Mouse (Mus musculus) yolk sac, embryonic 10.5 days (tissue): Measurements from ENCODE around the gene Lgals3bp.
A peak's percentile ranks its signal among the peaks of the same experiment; 100 is the strongest.

Experiments used
- DNase-seq: peaks from one replicate; pipeline ENCODE4 v3.0.0-alpha.2; 2017; ENCODE audit warnings: low spot score

The Lgals3bp gene

GRCm38 (mm10) chr11:118401760-118402280 is at the start of gene Lgals3bp:
Gene Lgals3bp, minus strand, starts transcription at chr11:118402092.
- DNase-seq, result peak; percentile 48

- no peak for DNase-seq
Measured at GRCm38 (mm10) chr11:118451211-118451610, 49.3 kb upstream of the Lgals3bp start.

DNA sequence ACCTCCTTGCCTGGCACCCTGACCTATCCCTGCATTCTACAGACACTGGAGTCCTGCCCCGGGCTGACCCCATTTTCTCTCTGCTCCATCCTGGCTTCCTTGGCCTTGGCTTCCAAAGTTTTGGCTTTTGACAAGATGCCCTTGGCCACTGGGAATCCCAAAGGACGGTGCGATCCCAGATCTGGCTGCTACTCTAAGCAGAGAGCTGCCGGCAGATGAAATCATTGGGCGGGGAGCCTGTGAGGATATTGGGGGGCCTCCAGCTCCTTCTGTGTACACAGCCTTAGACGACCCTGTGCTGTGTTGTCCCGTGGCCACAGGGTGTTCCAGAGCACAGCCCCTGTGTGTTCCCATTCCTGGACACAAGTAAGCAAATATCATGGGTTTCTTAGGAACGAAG is 46.5 kb upstream of the Lgals3bp start:
- DNase-seq, result no peak

GRCm38 (mm10) chr11:118447346-118447745 is 45.5 kb upstream of the Lgals3bp start:
- no peak for DNase-seq

GRCm38 (mm10) chr11:118445843-118446242 is 44.0 kb upstream of the Lgals3bp start:
- no peak for DNase-seq

GRCm38 (mm10) chr11:118443201-118443970 is 41.5 kb upstream of the Lgals3bp start:
- no peak for DNase-seq

- no peak for DNase-seq
Measured at GRCm38 (mm10) chr11:118442691-118443090, 40.8 kb upstream of the Lgals3bp start.

DNA sequence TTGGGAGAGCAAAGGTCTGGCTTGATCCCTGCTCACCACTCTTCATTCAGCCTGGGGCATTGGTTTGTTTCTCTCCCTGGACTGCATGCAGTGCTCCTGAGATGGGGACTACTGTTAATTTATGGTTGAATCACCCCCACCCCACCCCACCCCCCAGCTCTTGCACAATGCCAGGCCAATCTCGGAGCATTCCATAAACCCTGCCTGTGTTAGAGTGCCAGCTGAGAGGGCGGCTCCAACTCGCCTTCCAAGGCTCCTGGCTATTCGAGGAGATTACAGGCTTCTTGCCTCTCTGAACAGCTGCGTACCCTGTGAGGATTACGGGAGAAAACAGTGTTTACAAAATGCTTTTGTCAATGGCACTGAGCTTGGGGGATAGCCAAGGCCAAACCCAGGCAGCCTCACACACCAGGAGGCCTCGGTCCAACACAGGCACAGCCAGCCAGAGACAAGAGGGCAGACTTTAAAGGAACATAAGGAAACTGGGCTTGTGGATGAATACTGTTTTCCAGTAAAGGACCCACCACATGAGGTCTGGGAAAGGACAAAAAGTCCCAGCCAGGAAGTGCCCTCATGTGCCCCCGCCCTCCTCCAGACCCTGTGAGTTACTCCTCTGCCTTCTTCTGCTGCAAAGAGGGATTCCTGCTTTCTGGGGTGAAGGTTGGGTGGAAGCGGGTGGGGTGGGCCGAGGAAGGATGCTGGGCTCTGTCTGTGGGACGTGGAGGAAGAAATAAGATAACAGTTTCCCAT is 36.9 kb upstream of the Lgals3bp start:
- no peak for DNase-seq

GRCm38 (mm10) chr11:118436471-118436935 is 34.6 kb upstream of the Lgals3bp start:
- no peak for DNase-seq

- no peak for DNase-seq
Measured at GRCm38 (mm10) chr11:118434093-118434492, 32.2 kb upstream of the Lgals3bp start.

DNA sequence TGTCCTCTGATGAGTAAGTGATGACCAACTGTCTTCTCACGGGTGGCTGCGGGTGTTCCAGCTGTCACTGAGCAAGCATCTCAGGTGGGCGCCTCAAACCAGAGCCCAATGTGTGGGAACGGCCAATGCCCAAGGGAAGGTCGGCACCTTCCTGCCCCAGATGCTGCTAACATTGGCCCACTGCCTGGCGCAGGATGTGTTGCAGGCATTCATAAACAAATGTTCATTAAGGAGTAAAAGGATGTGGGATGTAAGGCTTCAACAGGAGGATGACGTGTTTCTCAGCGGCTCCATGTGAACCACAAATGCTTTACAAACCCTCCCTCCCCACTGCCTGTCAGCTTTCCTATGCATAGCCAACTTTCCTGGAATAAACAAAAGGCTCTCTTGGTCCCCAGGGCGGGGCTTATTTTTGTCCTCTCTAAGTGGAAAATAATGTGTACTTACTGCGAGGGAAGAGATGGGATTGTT is 31.5 kb upstream of the Lgals3bp start:
- no peak for DNase-seq

DNA sequence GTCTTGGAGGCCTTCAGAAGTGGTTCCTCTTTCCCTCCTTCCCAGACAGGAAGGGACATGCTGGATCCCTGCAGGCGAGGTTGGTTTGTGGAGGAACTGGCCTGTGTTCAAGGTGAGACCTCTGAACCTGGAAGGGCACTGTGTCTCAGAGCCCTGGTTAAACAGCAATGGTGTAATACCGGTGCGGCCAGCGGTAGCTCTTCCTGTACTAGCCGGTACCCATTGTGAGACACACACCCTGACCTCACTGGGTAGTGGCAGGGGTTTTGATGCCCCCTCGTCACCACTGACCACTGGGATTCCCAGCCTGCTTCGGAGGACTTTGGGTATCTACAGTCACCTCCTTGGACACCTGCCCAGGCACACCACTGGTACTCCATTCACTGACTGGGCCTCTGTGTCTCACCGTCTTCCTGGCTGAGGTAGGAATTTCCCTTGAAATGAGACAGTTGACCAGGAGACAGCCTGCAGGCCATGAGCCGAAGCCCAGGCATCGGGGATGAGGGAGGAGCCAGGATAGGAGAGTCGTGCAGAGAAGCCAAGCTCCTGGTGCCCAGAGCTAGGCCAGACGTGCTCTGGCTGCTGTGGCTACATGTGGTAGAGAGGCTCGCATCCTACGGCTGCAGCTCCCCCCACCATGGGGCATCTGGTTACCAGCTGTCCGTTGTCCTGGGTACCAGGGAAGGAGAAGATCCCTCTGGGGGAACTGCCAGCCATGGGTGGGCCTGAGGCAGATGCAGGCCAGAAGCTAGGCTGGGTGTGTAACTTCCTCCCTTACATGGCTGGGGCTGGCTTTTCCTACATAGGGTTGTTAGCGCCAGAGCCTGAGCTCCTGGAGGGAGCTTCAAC is 29.4 kb upstream of the Lgals3bp start:
- DNase-seq, result no peak

GRCm38 (mm10) chr11:118430291-118430885 is 28.5 kb upstream of the Lgals3bp start:
- no peak for DNase-seq

- DNase-seq, result no peak
Measured at GRCm38 (mm10) chr11:118428944-118429709, 27.2 kb upstream of the Lgals3bp start.

DNA sequence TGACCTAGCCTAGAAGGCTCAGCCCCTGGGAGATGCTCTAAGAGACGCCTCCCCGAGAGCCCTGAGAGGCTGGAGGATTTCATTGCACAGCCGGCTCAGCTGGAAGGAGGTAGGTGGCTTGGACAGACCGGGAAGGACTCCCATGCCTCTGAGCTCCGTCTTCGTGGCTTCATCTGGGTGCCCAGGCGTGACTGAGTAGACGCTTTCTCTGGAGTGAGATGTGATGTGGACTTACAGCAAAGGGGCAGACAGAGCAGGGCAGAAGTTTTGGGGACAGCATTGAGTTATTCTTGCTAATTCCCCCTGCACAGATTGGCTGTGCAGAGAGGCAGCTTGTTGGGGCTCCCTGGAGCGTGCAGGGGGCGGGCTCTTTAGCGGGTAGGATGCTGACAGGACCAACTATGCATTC is 26.6 kb upstream of the Lgals3bp start:
- DNase-seq, result no peak

- DNase-seq, result no peak
Measured at GRCm38 (mm10) chr11:118427986-118428385, 26.1 kb upstream of the Lgals3bp start, which contains the start of gene C1qtnf1. Gene C1qtnf1, plus strand, starts transcription at chr11:118428203.

DNA sequence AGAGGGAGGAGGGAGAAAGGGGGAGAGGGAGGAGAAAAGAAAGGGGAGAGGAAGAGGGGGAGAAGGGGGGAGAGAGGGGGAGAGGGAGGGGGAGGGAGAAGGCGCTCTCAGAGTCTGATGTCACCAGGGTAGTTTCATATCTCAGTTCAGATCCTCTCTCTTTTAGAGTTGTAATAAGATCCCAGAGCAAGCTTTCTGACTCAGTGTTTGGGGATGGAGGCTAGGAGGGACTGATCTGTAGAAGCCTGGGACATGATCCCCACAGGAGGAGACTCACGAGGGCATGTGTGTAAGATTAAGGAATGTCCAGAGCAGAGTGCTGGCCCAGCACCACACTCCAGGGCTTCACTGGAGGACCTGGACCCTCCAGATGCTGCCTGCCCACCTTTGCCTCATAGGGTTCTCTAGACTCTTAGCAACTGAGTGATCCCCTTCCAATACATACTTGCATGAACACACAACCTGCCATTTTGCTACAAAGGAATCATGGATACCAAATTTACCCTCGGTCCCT is 25.4 kb upstream of the Lgals3bp start:
- DNase-seq, result no peak

DNA sequence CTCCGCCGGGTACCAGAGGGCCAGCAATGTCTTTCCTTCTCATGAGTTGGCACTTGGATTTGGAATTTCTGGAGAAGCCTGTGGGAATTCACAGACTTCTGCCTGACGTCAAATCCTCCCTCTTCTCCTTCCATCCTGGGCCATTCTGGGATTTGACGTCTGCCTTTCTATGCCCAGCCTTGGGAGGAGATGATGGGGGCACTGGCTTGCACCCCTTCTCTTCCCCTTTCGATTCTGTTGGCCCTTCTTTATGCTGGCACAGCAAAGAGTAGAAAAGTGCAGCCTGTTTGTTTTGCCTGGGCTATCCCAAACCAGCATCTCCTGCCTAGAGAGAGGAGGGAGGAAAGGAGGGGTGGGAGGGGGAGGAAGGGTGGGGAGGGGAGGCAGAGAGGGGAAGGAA is 24.9 kb upstream of the Lgals3bp start:
- no peak for DNase-seq

DNA sequence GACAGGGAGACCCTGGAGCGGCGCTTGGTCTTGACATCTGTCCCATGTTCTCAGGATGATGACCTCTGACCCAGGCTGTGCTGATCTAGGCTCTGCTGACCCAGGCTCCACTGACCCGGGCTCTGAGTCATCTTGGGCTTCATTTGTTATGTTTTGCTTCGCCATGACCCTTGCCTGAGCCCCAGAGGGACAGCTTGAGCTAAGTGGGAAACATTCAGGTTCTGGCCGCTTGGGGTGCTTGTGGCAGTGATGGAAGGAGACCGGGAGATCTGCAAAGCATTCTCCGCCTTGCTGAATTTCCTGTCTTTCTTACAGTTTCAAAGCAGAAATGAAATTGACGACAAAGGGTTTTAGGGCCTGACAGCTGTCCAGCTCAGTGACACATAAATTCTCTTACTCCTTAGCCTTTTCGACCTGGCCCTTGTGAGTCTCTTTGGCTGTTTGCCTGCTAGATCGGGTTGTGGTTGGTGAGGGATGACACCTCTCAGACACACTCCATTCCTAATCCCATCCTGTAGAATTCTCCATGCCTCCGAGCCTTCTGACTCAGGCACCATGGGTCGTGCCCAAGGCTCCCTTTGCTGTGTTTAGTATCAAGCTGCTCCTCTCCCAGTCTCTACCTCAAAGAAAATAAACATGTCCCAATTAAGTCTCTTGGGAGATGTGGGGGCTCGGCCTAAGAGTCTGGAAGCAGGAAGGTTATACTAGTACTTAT is 22.9 kb upstream of the Lgals3bp start:
- DNase-seq, result no peak
